Mouse (Mus musculus): ENCODE results near the gene Sv2c. TPM values are rescaled to one million over a fixed set of nuclear protein-coding genes. Genes with fewer than 3 reads are reported as not detected.

Sv2c gene
- polyA plus RNA-seq, 1 experiment: 0.02 TPM

- no peak for TF ChIP-seq GATA1 (IDR thresholded peaks at IDR 0.05; ENCODE audit: low read length)
Measured at GRCm38 (mm10) chr13:95945937-95946507, 186.4 kb downstream of the Sv2c start.

- TF ChIP-seq GATA1 (IDR thresholded peaks at IDR 0.05; ENCODE audit: low read length): no peak
Measured at GRCm38 (mm10) chr13:95944621-95945020, 187.8 kb downstream of the Sv2c start.

- TF ChIP-seq GATA1 (IDR thresholded peaks at IDR 0.05; ENCODE audit: low read length): no peak
Measured at GRCm38 (mm10) chr13:95943919-95944318, 188.5 kb downstream of the Sv2c start.

GRCm38 (mm10) chr13:95942587-95942986 lies 189.8 kb downstream of the Sv2c start:
- TF ChIP-seq GATA1 (IDR thresholded peaks at IDR 0.05; ENCODE audit: low read length): no peak

- TF ChIP-seq GATA1 (IDR thresholded peaks at IDR 0.05; ENCODE audit: low read length): no peak
Measured at GRCm38 (mm10) chr13:95941861-95942260, 190.5 kb downstream of the Sv2c start.

GRCm38 (mm10) chr13:95940811-95941210 lies 191.6 kb downstream of the Sv2c start:
- no peak for TF ChIP-seq GATA1 (IDR thresholded peaks at IDR 0.05; ENCODE audit: low read length)

GRCm38 (mm10) chr13:95924201-95924621 lies 208.2 kb downstream of the Sv2c start:
- TF ChIP-seq GATA1 (IDR thresholded peaks at IDR 0.05; ENCODE audit: low read length): no peak

GRCm38 (mm10) chr13:95922626-95923025 lies 209.8 kb downstream of the Sv2c start:
- TF ChIP-seq GATA1 (IDR thresholded peaks at IDR 0.05; ENCODE audit: low read length): no peak

GRCm38 (mm10) chr13:95918624-95919284 lies 213.6 kb downstream of the Sv2c start:
- TF ChIP-seq GATA1 (IDR thresholded peaks at IDR 0.05; ENCODE audit: low read length): peak; percentile 30

GRCm38 (mm10) chr13:95913046-95913406 lies 219.4 kb downstream of the Sv2c start:
- no peak for TF ChIP-seq GATA1 (IDR thresholded peaks at IDR 0.05; ENCODE audit: low read length)

GRCm38 (mm10) chr13:95912157-95913045 lies 220.0 kb downstream of the Sv2c start:
- TF ChIP-seq GATA1 (IDR thresholded peaks at IDR 0.05; ENCODE audit: low read length): no peak

GRCm38 (mm10) chr13:95910270-95910669 lies 222.1 kb downstream of the Sv2c start:
- TF ChIP-seq GATA1 (IDR thresholded peaks at IDR 0.05; ENCODE audit: low read length): no peak

- TF ChIP-seq GATA1 (IDR thresholded peaks at IDR 0.05; ENCODE audit: low read length): no peak
Measured at GRCm38 (mm10) chr13:95909244-95909643, 223.1 kb downstream of the Sv2c start.

Other genes with a start within 250 kb of the Sv2c start
- gene Iqgap2, start 240.7 kb downstream of the Sv2c start, polyA plus RNA-seq (2012): 4.4 and 5.0 TPM in 2 replicates
- gene Gm20075, start 51.2 kb downstream of the Sv2c start, polyA plus RNA-seq (2012): 0.03 and 0.09 TPM in 2 replicates
- not detected in 2 replicates for gene Gm17190, start 50.5 kb downstream of the Sv2c start, polyA plus RNA-seq (2012)